Mouse (Mus musculus) frontal cortex, adult (tissue): Measurements from ENCODE around the gene Nrd1.
A peak's percentile ranks its signal among the peaks of the same experiment; 100 is the strongest.

Experiments used
- ATAC-seq: cut with Nextera tagmentation; 2 replicates; pipeline ENCODE4 v1.9.2; 2017; ENCODE audit warnings: mild to moderate bottlenecking, moderate library complexity, mixed read lengths; ENCODE audit not compliant: low TSS enrichment

Gene Nrd1

DNA sequence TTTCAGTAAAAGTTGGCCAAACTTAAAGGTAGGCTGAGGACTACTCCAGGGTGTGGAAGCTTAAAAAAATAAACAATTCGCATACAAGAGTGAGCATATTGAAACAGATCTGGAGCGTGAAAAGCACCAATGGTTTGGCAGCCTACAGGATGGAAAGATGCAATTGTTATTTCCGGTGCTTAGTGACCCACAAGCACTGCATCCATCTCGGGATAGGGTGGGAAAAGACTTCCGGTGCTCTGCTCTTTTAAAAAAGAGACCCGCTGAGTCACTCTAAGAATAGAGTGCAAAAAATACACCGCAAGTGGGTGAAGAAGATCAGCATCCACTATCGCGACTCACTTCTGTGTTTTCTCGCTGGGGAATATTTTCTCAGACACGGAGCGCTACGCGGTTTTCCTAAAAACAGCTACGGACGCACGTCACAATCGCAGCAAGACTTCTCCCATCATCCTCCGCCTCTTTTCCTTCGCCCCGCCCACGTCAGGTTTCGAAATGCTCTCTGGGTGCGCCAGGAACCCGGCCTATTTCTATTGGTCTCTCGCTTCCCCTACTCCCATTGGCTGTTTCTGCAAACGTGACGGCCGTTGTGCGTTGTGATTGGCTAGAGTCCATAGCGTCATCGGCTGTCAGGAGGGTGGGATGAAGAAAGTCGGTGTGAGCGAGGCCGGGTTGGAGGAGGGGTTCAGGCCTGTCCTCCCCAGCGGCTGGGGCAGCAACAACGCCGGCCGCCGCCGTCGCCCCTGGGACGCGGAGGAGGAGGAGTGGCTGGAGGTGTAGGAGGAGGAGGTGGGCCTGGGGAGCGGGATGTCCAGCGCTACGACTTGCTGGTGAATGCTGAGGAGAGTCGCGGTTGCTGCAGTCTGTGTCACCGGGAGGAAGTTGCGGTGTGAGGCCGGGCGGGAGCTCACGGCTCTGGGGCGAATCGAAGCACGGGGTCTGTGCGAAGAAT lies at the start of gene Nrd1:
TSS of gene Nrd1 (plus strand) at position 657 of the 952 bp plus-strand sequence.
- ATAC-seq, result peak; percentile 96

DNA sequence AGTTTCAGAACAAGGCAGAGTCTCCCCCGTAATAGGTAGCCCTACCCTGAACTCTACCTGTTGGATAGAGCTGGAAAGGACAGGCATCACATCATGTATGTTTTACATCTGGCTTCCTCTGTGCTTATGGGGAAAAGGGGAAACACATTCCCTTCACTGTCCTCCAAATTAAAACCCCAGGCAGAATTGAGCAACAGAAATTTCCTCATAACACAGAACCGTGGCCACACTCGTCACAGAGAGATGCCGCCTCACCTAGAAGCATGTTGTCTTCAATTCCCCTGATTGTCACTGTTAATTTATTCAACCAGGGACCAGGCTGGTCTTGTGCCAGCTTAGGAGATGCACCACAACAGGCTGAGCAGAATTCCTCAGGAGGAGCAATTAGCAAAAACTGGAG lies 48.8 kb upstream of the Nrd1 start:
- no peak for ATAC-seq

DNA sequence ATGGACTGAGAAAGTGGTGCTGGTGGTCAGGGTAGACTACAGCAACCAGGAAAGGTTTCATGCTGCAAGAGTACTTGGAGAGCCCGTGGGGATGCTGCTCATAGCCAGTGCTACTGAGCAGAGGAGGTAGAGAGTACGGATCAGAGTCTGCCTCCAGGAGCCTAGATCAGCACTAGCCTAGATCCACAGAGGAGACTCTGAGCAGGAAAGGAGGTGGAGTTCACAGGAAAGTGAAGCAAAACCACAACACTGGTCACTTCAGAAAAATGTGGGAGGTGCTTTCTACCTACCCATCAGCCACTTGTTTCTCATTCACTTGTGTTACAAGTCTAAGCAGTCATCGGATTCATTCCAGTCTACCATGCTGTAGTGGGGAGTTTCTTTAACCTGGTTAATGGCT lies 40.8 kb upstream of the Nrd1 start:
- ATAC-seq, result no peak

DNA sequence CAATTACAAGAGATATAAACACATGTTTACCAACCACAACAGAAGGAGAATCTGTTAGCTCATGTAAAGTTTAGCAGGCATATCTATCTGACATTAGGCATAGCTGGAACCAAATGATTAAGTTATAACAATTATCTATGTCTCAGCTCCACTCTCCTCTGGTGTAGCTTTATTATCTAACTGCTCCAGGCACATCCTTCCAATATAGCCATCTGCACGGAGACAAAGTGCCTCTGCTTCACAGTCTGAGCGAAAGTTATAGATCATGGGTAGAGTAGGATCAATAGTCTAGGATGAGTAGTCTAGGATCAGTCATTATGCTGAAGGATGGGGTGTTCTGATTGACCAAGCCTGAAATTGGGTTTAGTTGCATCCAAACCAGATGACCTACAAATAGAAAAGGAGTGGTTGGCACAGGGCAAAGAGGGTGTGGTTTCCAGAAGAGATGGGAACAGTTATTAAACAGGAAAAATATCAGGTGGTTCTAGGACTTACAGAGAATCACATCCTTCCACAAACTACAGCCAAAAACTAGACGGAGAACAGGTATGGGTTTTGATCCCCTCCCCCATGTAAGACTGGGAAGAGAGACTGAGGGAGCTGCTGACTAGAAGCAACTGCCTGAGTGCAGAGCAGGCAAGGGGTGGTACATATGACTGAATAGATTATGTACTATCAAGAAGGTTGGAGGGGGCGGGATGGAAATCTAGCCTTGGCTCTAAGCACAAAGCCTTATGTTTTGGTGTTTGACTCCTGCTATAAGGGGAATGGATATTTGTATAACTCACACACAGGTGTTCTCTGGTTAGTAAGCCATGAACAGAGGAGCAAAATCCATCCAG lies 39.6 kb upstream of the Nrd1 start:
- no peak for ATAC-seq

DNA sequence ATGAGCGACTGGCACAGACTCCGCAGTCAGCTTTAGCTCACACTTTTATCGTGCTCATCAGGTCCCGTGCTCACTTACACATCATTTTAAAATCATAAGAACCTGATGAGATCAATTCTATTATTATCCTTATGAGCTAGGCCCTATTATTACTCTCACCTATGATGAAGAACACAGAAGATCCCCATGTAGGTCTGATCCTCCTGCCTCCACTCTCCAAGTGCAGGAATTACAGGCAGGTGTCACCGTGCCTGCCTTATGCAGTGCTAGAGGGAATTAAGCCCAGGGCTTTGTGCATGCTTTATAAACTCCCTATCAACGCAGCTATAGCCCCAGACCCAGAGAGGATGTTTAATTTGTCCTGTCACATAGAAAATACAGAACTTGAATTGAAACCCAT lies 37.4 kb upstream of the Nrd1 start:
- ATAC-seq, result no peak

DNA sequence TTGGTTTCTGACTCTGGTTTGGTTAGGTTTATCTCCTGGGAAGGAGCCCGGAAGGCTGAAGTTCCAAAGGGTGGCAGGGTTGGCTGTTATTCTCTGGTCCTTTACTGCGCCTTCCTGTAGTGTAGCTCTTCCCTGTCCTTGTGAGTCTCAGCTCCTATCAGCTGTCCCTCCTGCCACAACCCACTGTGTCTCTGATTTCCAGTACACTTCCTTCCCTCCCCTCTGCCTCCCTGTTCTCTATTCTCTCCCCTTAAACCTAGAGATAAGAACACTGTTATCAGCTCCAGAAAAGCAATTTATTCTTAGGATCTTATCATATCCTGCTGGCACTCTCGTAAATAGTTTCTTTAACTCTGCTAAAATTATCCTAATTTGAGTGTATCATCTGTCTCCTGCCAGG lies 30.9 kb upstream of the Nrd1 start:
- no peak for ATAC-seq

DNA sequence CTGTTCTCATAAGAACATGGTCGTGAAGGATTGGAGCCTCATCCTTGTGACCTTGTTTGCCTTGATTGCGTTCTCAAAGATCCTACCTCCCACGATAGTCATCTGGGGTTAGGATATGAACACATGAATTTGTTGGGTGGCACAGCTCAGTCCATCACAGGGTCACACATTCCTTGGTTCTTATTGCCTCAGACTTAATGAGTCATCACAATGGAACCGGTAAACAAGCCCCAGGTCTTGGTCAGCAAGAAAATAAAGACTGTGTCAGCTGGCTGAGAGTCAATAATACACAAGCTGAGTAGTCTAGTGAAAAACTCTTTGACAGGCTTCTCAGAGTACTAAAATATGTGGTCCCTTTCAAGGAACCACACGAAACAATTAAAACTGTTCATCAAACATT lies 29.4 kb upstream of the Nrd1 start:
- ATAC-seq, result no peak

DNA sequence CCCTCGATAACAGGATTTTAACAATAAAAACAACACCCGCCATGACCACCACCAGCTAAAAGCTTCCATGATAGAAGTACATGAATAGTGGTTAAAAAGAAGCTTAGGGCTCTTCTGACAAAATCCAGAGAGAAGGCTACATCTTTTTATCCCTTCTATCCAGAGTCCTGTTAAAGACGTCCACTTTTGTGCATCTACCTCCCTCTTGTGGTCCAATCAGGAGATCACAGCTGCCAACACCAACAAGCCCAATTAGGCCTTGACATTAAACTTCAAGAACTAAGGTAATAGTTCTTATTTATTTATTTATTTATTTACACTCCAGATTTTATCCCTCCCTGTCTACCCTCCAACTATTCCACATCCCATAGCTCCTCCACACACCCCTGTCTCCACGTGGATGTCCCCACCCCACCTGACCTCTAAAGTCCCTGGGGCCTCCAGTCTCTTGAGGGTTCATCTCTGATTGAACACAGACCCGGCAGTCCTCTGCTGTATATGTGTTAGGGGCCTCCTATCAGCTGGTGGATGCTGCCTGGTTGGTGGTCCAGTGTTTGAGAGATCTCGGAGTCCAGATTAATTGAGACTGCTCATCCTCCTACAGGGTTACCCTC lies 23.9 kb upstream of the Nrd1 start:
- ATAC-seq, result peak; percentile 85; the same call in 1 of the 2 replicates

DNA sequence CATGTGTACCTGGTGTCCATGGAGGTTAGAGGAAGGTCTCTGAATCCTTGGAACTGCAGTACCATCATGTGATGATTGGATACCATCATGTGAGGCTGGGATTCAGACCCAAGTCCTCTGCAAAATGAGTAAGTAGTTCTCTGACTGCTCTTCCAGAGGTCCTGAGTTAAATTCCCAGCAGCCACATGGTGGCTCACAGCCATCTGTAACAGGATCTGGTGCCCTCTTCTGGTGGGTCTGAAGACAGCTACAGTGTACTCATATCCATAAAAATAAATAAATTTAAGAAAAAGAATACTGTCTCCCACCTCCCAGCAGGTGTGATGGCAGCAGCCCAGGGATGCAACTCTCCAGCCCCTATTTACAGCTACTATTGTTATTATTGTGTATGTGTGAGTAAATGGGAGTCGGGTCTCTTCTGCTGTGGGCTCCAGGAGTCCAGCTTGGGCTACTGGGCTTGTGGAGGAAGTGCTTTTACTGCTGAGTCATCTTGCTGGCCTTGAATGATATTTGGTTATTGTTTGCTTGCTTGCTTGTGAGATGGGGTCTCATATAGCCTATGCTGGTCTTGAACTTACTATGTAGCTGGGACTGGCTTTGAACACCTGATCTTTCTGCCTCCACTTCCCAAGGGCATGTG lies 13.5 kb upstream of the Nrd1 start:
- no peak for ATAC-seq

DNA sequence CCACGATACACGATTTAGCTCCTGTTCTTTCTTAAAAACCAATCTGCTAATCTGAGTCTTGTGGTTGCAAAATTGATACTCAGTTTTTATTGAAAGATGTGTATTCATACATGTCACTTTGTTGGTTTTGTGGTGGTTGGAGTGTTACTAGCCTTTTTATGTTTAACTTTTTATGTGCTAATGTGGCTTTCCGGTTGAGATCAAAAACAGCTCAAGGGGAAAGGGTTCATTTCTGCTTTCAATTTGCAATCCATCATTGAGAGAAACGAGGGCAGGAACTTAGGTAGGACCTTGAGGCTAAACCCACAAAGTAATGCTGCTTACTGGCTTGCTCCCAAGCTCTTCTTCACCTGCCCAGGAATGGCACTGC lies 13.0 kb upstream of the Nrd1 start:
- ATAC-seq, result no peak

DNA sequence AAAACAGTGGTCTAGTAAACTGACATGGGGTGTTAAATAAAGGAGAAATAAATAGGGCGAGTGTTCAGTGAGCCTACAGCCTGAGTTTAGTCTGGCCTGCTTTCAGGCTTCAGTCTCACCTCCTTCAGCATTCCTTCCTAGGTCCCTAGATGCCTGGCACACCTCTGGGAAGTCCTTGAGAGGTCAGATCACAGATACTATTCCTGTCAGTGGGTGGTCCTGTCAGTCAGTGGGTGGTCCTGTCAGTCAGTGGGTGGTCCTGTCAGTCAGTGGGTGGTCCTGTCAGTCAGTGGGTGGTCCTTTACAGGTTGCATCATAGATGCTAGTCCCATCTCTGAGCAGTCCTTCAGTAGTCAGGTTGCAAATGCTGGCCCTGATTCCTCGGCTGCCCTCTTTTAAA lies 11.0 kb upstream of the Nrd1 start:
- ATAC-seq, result no peak

DNA sequence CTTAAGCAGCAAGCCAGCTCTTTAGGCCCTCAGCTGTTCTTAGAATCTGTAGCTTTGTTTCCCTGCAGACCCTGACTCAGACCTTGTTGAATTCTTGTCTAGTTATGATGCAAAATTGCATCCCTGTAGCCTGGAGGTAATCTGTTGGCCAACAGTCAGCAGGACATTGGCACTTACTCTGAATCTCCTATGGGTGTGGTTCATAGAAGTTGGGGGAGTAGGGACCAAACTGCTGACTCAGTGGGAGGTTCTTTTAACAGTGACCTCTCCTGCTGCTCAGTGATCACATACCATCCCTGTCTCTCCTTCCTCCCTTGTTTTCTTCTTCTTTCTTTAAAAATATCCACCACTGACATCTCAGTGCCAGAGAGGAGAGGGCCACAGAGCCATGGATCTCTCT lies 10.4 kb upstream of the Nrd1 start:
- ATAC-seq, result no peak

DNA sequence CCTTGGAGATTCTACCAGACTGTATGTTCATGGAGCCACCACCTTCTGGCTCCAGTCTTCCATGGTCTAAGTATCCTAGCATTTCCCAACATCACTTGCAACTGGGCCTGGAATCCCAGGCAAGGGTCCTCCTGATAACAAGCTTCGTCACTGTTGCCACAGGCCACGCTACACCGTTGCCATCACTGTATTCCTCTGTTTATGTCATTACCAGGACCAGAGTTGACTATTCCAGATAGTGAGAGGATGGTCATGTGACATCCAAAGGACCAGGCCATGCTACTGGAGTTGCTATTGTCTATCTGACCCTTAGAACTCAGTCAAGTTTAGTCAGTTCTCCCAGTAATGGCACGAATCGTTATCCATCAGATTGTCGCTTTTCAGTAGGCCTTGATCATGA lies 9.9 kb upstream of the Nrd1 start:
- ATAC-seq, result no peak

DNA sequence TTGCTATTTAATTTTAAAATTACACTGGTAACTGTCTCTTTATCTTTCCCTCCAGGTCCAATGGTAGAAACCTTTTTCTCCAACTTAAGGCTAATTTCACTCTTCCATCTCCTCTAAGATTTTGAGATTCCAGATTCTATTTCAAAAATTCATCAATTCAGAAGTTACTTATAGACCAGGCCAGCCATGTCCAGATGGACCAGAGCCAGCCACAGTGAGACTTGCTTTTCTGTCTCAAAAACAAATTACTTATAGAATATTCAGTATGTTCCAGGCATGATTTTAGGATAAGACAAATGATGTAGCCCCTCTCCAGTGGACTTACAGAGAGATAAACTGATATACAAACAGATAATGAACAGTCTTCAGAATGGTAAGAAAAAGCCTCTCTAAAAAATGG lies 8.6 kb upstream of the Nrd1 start:
- no peak for ATAC-seq

DNA sequence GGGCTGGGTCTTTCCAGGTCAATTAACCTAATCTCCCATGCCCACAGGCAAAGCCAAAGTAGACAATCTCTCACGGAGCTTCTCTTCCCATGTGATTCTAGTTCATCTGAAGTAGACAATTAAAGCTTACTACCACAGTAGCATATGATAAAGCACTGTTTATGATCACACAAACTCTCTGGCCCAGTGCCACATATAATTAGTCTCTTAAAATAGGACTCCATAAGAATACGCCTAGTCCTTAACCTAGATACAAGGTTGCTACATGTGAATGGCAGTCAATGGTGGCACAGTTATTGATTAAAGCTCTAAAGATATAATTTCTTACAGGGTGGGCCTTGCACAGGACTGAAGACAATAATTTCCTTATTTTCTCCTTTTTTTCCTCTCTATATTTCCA lies 7.5 kb upstream of the Nrd1 start:
- ATAC-seq, result no peak

DNA sequence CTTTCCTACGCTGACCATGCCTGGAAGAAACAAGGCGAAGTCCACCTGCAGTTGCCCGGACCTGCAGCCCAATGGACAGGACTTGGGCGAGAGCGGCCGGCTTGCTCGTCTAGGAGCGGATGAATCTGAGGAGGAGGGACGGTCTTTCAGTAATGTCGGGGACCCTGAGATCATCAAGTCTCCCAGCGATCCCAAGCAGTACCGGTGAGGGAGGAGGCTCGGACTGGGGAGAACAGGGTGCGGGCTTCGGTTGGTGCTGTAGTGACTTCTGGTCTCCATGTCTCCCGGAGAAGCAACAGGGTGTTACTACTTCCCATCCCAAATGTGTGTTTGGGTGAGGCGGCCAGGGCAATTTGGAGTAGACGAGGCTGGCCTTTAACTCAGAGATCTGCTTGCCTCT lies 506 bp downstream of the Nrd1 start:
- ATAC-seq, result peak; percentile 25

DNA sequence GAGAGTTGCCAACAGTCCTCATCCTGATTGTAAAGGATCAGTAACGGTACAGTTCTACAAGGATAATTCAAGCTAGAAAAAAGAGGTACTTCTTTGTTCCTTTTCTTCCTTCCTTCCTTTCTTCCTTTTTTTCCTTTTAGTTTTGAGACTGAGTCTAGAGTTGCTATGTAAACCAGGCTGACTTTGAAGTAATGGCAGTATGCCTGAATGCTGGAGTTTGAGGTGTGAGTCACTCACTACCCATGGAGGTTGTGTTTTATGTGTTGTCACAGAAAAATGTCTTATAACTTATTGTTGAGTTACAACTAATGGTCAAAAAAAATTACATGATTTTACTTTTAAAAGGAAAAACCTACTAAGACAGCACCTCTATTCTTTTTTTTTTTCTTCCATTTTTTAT lies 7.6 kb downstream of the Nrd1 start:
- ATAC-seq, result no peak

DNA sequence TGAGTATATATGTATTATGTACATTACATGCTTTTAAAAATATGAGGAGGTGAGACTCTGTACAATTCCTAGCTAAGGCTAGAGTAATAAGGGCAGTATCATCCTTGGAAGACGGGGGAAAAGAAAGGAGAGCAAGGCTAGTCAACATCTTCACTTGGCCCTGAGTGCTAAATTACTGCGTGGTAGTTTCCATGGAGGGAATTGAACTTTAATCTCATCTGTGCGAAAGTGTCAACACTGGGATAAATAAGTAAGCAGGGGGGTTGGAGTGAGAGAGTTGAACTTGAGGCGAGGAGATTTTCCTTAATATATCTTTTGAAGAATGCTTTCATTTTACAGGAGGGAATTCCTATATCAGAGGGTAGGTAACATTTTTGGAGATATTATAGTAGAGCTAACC lies 13.6 kb downstream of the Nrd1 start:
- ATAC-seq, result no peak

DNA sequence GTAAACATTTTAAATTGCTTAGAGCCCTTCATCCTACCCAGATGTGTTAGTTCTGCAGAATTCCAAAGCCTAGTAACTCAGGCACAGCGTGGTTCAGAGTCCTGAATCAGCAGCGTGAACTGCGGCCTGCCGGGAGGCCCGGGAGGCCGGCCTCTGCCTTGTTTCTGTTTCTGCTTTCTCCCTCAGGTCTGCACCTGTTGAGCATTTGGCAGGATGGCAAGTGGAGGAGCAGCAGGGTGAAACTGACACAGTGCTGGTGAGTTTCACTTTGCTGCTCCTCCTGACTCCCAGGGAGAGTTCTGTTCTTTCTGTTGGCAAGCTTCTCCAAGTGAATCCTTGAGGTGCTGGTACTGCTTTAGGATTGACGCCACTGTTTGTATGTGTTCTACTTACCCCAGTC lies 17.0 kb downstream of the Nrd1 start:
- no peak for ATAC-seq

DNA sequence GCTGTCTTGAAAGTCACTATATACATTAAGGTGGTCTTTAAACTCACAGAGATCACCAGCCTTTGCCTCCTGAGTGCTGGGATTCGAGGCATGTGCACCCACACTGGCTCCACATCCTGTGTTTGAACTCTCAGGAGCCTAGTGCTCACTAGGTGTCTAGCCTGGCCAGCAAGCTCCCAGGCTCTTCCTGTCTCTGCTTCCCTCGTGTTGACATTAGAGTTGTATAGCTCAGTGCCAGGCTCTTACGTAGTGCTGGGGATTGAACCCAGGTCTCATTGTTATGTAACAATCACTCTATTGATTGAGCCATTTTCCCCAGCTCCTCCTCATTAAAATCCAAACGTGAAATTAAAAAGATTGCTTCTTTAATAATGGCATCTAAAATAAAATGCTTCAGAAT lies 18.8 kb downstream of the Nrd1 start:
- no peak for ATAC-seq

DNA sequence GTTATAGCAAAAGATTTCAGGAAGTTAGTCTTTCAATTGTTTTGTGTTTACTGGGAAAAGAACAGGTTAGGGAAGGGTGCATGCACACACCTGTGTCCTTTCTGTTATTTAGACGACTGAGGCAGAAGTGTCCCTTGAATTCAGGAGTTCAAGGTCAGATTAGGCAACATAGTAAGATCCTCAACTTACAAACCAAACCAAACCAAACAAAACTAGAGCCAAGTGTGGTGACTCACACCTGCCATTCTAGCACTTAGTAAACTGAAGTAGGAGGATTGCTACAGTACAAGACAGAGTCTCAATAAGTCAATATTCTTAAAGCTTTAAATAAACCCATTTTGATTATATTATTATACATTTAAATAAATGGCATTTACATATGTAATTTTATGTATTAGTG lies 21.5 kb downstream of the Nrd1 start:
- ATAC-seq, result no peak

DNA sequence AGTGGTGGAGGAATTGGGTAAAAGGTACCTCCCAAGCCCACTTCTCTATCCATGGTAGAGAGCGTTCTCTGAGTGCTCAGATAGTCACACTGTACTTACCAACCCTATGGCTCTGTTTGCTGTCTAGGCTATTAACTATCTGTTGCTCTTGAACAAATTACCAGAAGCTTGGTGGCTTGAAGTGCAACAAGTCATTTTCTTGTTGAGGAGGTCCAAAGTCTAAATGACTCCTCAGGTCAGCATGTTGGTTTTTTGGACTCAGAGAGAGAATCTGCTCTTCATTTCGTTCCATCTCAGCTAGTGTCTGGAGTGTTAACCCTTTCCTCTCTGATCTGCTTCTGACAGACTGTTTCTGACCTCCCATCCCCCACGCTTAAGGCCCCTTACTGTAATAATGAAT lies 24.6 kb downstream of the Nrd1 start:
- no peak for ATAC-seq
